Mouse (Mus musculus) right cerebral cortex, postnatal 10 days (tissue): ENCODE data around the gene 1700025F22Rik.
"Not testable (repeated sequence)": the region's sequence is repeated elsewhere in the genome, so short reads cannot be mapped to it uniquely, and the experiment has no call there.

Experiments
- DNase-seq, 2 experiments: peaks; one replicate each; pipeline ENCODE4 v3.0.0; 2021; ENCODE audit warnings: low spot score in 2 of 2

The 1700025F22Rik gene

GRCm38 (mm10) chr19:11165172-11165571 is at the start of gene 1700025F22Rik:
1700025F22Rik (minus strand) TSS chr19:11165320.
- no peak for DNase-seq

- DNase-seq = no peak
Measured at GRCm38 (mm10) chr19:11196546-11196945, 31.4 kb upstream of the 1700025F22Rik start, which contains the start of gene Ms4a13. Ms4a13 (minus strand) TSS chr19:11196737.

GRCm38 (mm10) chr19:11192552-11192951 is 27.4 kb upstream of the 1700025F22Rik start:
- no peak for DNase-seq

- peak in 1 of 2 experiments; percentile 20 for DNase-seq
Measured at GRCm38 (mm10) chr19:11184121-11184520, 19.0 kb upstream of the 1700025F22Rik start.

- DNase-seq = no peak
Measured at GRCm38 (mm10) chr19:11177464-11177863, 12.3 kb upstream of the 1700025F22Rik start.

- DNase-seq = not testable (repeated sequence)
Measured at GRCm38 (mm10) chr19:11157890-11158289, 7.2 kb downstream of the 1700025F22Rik start.

- DNase-seq = no peak
Measured at GRCm38 (mm10) chr19:11135336-11135735, 29.8 kb downstream of the 1700025F22Rik start.

- no peak for DNase-seq
Measured at GRCm38 (mm10) chr19:11134852-11135251, 30.3 kb downstream of the 1700025F22Rik start.

- not testable (repeated sequence) for DNase-seq
Measured at GRCm38 (mm10) chr19:11130776-11131175, 34.3 kb downstream of the 1700025F22Rik start, which contains the start of gene 1700017D01Rik. 1700017D01Rik (minus strand) TSS chr19:11130876.

GRCm38 (mm10) chr19:11129702-11130101 is 35.4 kb downstream of the 1700025F22Rik start:
- DNase-seq = no peak

GRCm38 (mm10) chr19:11121016-11121420 is 44.1 kb downstream of the 1700025F22Rik start:
- peak in 1 of 2 experiments; percentile 18 for DNase-seq

- DNase-seq = no peak
Measured at GRCm38 (mm10) chr19:11119338-11119737, 45.8 kb downstream of the 1700025F22Rik start.

- no peak for DNase-seq
Measured at GRCm38 (mm10) chr19:11107746-11108145, 57.4 kb downstream of the 1700025F22Rik start.

GRCm38 (mm10) chr19:11101880-11102279 is 63.2 kb downstream of the 1700025F22Rik start:
- DNase-seq = no peak

GRCm38 (mm10) chr19:11098401-11098800 is 66.7 kb downstream of the 1700025F22Rik start:
- DNase-seq = no peak

- DNase-seq = peak in 1 of 2 experiments; percentile 19
Measured at GRCm38 (mm10) chr19:11092131-11092530, 73.0 kb downstream of the 1700025F22Rik start.
